Mouse (Mus musculus): ENCODE measurements around the gene Uncx.

Gene Uncx

GRCm38 (mm10) chr5:139543214-139543613, at the start of gene Uncx:
TSS of gene Uncx (plus strand) at chr5:139543494.
- no peak for DNase-seq (ENCODE audit: low spot score in 2 of 2)

- DNase-seq (ENCODE audit: low spot score in 2 of 2): no peak
Measured at GRCm38 (mm10) chr5:139493690-139494089, 49.6 kb upstream of the Uncx start.

GRCm38 (mm10) chr5:139495019-139495669, 48.1 kb upstream of the Uncx start:
- no peak for DNase-seq (ENCODE audit: low spot score in 2 of 2)

- DNase-seq (ENCODE audit: low spot score in 2 of 2): no peak
Measured at GRCm38 (mm10) chr5:139496939-139497338, 46.4 kb upstream of the Uncx start.

DNA sequence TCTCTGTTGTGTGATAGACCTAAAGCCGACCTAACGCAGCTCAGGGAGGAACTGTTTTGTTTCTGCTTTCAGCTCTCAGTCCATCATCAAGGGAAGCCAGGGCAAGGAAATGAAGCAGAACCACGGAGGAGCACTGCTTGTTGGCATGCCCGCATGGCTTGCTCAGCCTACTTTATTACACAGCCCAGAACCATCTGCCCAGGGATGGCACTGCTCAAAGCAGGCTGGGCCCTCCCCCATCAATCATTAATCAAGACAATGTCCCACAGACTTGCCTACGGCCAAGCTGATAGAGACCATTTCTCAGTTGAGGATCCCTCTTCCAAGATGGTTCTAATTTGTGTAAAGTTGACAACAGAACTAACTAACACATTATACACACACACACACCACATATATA, 44.5 kb upstream of the Uncx start:
- DNase-seq (ENCODE audit: low spot score in 2 of 2): no peak

GRCm38 (mm10) chr5:139502281-139502680, 41.0 kb upstream of the Uncx start:
- DNase-seq (ENCODE audit: low spot score in 2 of 2): no peak

DNA sequence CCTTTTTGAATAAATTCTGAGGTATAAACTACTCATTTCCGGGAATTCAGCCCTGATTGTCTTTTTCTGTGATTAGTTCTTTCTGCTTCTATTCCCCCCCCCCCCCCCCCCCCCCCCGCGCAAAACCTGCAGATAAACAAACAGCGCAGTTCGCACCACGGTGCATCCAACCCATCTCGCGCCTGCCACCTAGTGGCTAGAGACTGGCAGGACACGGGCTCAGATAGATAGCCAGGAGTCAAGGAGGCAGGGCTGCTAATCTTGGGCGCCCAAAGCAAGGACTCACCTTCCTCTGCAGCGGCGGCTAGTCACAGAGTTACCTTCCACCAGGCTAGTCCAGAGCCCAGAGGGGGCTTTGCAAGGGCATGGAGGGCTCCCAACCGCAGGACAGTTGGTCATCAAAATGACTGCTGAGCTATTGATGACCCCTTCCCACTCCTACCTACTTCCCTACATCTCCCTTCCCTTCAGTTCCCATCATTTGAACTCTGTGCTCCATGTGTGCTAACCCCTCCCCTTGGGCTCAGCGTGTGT, 38.2 kb upstream of the Uncx start:
- DNase-seq (ENCODE audit: low spot score in 2 of 2): peak; percentile 59 to 67

DNA sequence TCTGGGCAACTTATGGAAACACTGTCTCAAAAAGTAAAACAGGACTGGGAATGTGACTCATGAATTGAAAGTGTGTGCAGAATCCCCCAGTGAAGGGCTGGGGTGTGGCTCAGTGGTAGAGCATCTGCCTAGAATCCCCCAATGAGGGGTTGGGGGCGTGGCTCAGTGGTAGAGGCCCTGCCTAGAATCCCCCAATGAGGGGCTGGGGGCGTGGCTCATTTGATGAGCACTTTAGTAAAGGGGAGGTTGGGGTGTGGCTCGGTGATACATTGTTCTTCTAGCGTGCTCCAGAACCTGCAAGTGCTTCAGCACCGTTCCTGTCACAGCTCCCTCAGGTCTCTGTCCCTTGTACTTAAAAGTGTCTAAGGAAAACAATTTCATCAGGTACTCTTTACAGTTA, 37.1 kb upstream of the Uncx start:
- no peak for DNase-seq (ENCODE audit: low spot score in 2 of 2)

DNA sequence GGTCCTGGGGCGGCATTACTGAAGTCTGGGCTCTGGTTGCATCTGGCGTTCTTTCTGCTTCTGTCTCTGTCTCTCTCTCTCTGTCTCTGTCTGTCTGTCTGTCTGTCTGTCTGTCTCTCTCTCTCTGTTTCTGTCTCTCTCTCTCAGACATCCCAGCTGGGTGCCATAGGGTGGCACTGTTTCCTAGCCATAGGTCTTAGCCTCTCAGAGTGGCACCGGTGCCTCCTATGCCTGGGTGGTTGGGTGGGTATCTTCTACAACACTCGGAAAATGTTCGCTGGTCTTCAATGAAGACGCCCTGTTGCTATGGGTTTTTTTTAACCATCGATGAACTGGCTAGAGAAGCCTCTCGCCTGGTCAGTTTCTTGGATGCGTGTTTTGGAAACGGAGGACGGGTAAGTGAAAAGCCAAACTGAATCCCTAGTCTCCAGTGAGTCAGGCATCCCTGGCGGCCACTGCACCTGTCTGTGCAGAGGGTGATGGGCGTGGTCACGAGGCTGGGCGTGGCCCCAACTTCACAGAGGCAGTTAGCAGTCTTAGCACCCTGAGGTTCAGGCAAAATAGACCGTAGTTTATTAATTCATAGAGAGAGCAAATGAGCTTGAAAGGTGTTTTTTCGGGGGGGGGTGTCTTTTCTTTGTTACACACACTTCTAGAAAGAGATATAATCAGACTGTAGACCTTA, 32.5 kb upstream of the Uncx start:
- DNase-seq (ENCODE audit: low spot score in 2 of 2): no peak

DNA sequence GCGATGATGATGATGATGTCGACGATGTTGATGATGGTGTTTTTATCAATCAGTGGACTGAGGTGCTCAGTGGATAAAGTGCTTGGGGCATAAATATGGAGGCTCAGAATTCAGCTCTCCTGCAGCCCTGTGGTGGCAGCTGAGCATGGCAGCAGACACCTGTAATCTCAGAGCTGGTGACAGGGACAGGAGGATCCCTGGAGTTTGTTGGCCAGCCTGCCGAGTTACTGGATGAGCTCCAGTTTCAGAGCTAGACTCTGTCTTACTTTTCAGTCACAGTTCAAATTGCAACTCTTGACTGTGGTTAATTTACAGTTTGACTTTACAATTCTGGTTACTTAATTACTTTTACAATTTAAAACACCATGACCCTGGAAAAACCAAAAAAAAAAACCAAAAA, 31.1 kb upstream of the Uncx start:
- no peak for DNase-seq (ENCODE audit: low spot score in 2 of 2)

GRCm38 (mm10) chr5:139516281-139516680, 27.0 kb upstream of the Uncx start:
- no peak for DNase-seq (ENCODE audit: low spot score in 2 of 2)

DNA sequence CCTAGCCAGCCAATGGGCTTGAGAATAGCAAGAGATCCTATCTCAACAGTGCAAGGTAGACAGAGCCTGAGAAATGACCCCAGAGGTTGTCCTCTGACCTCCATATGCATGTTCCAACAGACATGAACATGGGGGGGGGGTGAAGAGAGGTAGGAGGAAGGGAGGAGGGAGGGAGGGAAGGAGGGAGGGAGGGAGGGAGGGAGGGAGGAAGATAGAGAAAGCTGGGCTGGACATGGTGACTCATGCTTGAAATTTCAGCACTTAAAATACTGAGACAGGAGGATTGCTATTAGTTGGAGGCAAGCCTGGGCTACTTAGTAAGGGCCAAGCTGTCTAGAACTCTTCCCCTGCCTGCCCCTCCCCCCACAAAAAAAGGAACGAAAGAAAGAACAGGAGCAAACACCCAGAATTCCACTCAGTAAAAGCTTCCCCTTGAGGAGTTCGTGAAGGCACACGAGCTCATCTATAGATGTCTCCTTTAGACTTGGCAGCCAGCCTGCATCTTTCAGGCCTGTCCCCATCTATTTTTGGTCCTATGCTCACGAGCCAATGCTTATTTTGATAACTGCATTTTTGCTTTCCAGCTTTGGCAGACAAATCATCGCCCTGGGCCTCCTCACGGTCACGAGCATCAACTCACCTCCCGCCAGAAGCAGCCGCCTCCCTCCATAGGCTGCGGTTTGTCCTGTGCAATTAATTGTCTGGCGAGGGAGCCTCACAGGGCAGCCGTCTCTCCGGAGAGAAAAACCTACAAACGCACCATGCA, 23.0 kb upstream of the Uncx start:
- DNase-seq (ENCODE audit: low spot score in 2 of 2): no peak

GRCm38 (mm10) chr5:139521987-139522386, 21.3 kb upstream of the Uncx start:
- no peak for DNase-seq (ENCODE audit: low spot score in 2 of 2)

DNA sequence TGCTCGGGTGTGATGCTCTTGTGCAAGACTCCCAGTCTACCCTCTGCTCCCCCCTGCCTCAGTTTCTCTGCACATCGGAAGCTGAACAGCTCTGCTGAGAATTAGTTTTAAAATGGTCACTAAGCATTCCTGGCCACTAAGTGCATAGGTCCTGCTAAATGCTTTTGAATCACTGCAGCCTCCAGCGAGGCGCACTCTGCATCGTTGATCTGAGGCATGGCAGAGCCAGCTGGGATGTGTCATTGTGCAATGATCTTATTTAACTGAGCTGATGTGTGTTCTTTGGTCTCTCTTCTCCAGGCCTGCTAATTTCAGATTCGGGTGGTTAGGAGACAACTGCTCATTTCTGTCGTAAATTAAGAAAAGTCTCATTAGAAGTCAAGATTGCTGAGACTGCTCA, 14.4 kb upstream of the Uncx start:
- no peak for DNase-seq (ENCODE audit: low spot score in 2 of 2)

DNA sequence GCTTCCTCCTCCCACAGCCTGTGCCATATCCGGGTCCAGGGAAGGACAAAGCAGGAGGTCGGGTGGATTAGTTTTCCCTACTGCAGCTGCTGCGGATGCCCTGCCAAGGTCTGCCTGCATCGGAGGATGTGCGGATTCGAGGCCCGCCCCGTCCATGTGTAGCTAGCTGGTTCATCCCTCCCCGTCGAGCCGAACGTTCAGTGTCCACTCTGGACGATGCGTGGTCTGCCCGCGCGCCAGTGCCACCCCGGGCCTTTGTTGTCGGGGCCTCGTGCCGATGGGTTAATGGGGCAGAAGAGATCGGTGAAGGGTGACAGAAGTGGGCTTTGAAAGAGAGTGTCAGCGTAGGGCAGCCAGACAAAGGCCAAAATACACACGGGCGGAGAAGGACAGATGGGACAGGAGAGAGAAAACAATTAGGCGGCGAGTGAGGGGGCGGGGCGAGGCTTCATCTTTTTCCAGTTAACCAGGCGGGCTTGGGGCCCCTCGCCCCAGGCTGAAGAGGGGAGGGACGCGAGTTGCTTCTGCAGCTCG, 7.8 kb upstream of the Uncx start:
- no peak for DNase-seq (ENCODE audit: low spot score in 2 of 2)

GRCm38 (mm10) chr5:139536211-139536910, 6.9 kb upstream of the Uncx start:
- peak; percentile 4 to 12 for DNase-seq (ENCODE audit: low spot score in 2 of 2)

DNA sequence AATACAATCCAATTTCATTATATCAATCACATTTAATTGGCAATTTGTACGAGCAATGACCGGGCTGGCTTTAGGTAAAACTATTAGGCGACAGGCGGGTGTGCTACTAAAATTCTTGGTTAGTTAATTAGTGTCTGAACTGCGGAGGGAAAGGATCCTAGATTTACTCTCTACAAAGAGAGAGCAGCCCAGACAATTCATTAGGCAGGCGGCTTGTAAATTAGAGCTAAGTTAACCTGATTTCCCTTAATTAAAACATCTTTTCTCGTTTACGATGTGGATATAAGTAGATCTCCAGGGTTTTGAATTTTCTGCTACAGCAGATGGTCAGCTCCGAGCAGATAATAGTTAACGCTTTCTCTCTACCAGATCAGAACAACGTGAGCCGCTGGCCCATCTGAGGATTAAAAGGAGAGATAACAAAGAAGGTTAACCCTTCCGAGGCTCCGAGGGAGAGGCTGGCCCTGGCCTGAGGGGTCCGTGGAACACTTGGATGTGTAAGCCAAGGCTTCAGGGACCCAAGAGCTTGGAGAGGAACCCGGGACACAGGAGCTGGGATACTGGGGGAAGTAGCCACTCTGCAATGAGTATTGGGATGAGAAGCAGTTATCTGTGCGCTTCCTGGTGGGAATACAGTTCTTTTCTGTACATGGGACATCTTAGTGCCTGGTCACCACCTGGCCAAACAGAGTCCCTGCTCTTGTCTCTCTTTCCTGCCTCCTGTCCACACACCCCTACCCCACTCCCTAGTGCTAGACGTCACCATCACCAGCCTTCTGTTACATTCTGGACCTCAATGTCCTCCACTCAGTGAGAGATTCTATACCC, 6.2 kb upstream of the Uncx start:
- DNase-seq (ENCODE audit: low spot score in 2 of 2): no peak

DNA sequence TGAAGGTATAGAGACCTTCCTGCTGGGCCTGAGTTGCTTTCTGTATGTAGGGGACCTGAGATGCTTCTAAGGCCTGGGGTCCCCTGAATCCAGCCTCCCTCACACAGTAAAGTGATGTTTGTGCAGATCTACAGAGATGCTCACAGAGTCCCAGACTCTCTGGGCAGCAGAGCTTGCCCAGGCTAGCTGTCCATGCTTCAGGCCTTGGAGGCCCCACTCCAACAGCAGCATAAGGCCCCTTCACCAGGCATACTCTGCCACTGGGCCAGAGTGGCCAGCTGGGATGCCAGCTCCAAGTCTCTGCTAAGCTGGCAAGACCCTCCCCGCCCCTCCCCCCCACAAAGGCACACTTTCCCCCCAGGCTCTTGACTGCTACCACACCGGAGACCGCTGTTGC, 5.6 kb upstream of the Uncx start:
- no peak for DNase-seq (ENCODE audit: low spot score in 2 of 2)

DNA sequence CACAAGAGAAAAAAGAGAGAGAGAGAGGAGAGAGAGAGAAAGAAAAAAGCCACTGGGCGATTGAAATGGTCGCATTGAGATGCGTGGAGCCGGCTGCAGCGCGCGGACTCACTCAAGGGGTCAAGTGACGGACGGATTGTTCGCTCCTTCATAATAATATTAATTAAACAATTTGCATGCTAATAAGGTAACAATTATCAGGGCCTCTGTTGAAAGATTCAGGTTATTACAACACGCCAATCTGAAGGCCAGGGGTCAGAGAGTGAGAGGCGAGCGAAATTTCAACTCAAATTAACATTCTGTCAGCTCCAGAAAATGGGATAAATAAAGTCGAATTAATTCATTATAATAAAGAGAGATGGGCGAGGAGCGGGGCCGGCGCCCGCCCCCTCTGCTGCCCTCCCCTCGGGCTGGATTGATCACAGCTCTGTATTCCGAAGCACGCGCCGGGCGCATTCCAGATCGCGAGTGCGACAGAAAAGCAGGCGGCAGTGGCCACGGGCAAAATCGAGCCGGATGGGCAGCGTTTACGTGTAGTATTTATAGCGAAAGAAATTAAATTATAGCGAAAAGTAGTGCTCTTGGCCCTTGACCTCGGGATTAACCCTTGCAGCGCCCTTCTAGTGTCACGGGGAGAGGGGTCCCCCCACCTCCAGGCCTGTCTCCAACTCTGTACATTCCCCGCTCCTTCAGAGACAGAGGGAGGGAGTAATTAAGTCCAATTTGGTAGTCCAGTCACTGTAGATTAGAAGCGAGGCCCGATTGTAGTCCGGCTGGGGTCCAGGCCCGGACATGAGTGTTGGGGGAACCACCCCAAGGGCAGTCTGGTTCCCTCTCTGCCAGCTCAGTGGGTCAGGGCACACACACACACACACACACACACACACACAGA, 1.9 kb upstream of the Uncx start:
- no peak for DNase-seq (ENCODE audit: low spot score in 2 of 2)

- DNase-seq (ENCODE audit: low spot score in 2 of 2): no peak
Measured at GRCm38 (mm10) chr5:139542043-139542365, 1.3 kb upstream of the Uncx start.
